Mouse (Mus musculus) liver, embryonic 14.5 days (tissue): ENCODE results near the gene Kcnj11. TPM values are rescaled to one million over a fixed set of nuclear protein-coding genes. Genes with fewer than 3 reads are reported as not detected.

Experiments
- ATAC-seq: fragments of 200-750 bp; cut with Nextera tagmentation; 2 replicates; pipeline ENCODE4 v1.8.0; 2017; ENCODE audit warnings: moderate number of reproducible peaks, mild to moderate bottlenecking, moderate library complexity; ENCODE audit not compliant: insufficient read depth
- DNase-seq, 3 experiments: peaks; one replicate each; pipeline ENCODE4 v3.0.0-alpha.2; 2012 to 2013; ENCODE audit warnings: low read depth in 3 of 3, low spot score in 3 of 3
- H3K27ac ChIP-seq: fragments of 300-500 bp; sonication (generic); 2 replicates; pipeline ENCODE4 v1.5.1; 2014; ENCODE audit warnings: moderate library complexity, mild to moderate bottlenecking, control low read depth, inconsistent platforms
- H3K27me3 ChIP-seq: fragments of 300-500 bp; sonication (generic); 2 replicates; pipeline ENCODE4 v1.6.1; 2014; ENCODE audit warnings: mild to moderate bottlenecking, low read length, moderate library complexity; ENCODE audit not compliant: control insufficient read depth, insufficient read depth
- H3K36me3 ChIP-seq: fragments of 300-500 bp; sonication (generic); replicated peaks from 2 replicates; pipeline ENCODE4 v1.6.1; 2014; ENCODE audit warnings: low read depth; ENCODE audit not compliant: control insufficient read depth, insufficient read depth
- H3K4me1 ChIP-seq, 2 experiments: fragments of 200-500 bp in 1 of 2; fragments of 300-500 bp in 1 of 2; sonication (generic) in 1 of 2; replicated peaks; 2 replicates each; pipeline ENCODE4 v1.6.1; 2012 to 2014; ENCODE audit warnings: antibody characterized with exemption in 1 of 2, inconsistent platforms in 1 of 2, low read length in 1 of 2; ENCODE audit not compliant: control insufficient read depth in 2 of 2, insufficient read depth in 2 of 2
- H3K4me2 ChIP-seq: fragments of 300-500 bp; sonication (generic); 2 replicates; pipeline ENCODE4 v1.6.1; 2014; ENCODE audit warnings: low read depth, mild to moderate bottlenecking, control low read depth, moderate library complexity
- H3K4me3 ChIP-seq, 2 experiments: fragments of 200-500 bp in 1 of 2; fragments of 300-500 bp in 1 of 2; sonication (generic) in 1 of 2; 2 replicates each; pipeline ENCODE4 v1.5.1; 2012 to 2014; ENCODE audit warnings: low read depth in 2 of 2, low read length in 2 of 2, mild to moderate bottlenecking in 2 of 2, control low read depth in 1 of 2, inconsistent platforms in 1 of 2, moderate library complexity in 1 of 2; ENCODE audit not compliant: insufficient read depth in 1 of 2
- H3K9ac ChIP-seq: fragments of 300-500 bp; sonication (generic); replicated peaks from 2 replicates; pipeline ENCODE4 v1.6.1; 2014; ENCODE audit warnings: mild to moderate bottlenecking, control low read depth, moderate library complexity
- H3K9me3 ChIP-seq: fragments of 300-500 bp; sonication (generic); 2 replicates; pipeline ENCODE4 v1.6.1; 2016; ENCODE audit warnings: low read length, mixed read lengths; ENCODE audit not compliant: control insufficient read depth
- CTCF ChIP-seq: IDR thresholded peaks from 2 replicates; pipeline ENCODE4 v1.5.1; 2016; ENCODE audit warnings: antibody characterized with exemption, low read depth, control low read depth
- EP300 ChIP-seq: IDR thresholded peaks from 2 replicates; pipeline ENCODE4 v1.6.1; 2016; ENCODE audit warnings: antibody characterized with exemption, low read depth
- WGBS: fragments of 180-500 bp; shearing (Covaris S2); extraction: QIAGEN DNeasy Blood & Tissue Kit; methylation state at CpG from one replicate; pipeline ENCODE4 v1.1.7; 2014; ENCODE audit not compliant: insufficient replicate concordance; 5-methylcytosine and 5-hydroxymethylcytosine counted together
- polyA plus RNA-seq, 2 experiments: library from polyadenylated mRNA; depleted of rRNA in 1 of 2; stranded (reverse) in 1 of 2; unstranded in 1 of 2; fragments of >200 nt; fragmentation: Nextera tagmentation in 1 of 2; extraction: Ambion mirVana in 1 of 2; gene quantifications; 2 replicates each; pipeline versions ENCODE4 v1.2.1 to v1.2.3; 2012 to 2014

Gene Kcnj11
- polyA plus RNA-seq, 2 experiments: 0.02 TPM; not detected in 1

DNA sequence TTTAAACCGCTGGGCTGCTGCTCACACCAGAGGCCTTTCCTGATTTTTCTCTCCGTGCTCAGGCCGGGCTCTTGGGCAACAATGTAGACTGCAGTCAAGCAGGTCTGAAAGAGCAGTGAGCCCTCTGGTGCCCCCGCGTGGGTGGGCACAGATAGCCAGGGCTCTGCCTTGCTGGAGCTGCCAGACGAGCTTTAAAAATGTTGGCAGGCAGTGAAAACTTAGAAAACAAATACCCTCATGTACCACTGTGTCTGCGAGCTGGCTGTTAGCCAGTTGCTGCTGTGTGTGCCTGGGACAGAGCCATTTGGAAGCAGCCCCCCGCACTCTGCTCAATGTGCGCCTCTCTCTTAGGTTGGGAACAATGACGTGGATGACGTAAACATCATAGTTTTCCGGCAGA lies 22.9 kb downstream of the Kcnj11 start:
- Histone ChIP-seq H3K27me3 (no peaks in the 10 kb centered on the region), H3K27ac (no peak overlapping the region), H3K4me1 (no peaks in the 10 kb centered on the region), H3K9me3 (no peaks in the 10 kb centered on the region), H3K9ac (no peak overlapping the region), H3K4me3 (no peak overlapping the region), H3K4me2 (no peak overlapping the region), H3K36me3 (peaks cover 29% of the 10 kb centered on the region)
- WGBS: 81% methylated on average over 12 of the region's 12 CpGs
- TF ChIP-seq EP300: no peak
- TF ChIP-seq CTCF: no peak
- no peak for DNase-seq
- no peak for ATAC-seq

DNA sequence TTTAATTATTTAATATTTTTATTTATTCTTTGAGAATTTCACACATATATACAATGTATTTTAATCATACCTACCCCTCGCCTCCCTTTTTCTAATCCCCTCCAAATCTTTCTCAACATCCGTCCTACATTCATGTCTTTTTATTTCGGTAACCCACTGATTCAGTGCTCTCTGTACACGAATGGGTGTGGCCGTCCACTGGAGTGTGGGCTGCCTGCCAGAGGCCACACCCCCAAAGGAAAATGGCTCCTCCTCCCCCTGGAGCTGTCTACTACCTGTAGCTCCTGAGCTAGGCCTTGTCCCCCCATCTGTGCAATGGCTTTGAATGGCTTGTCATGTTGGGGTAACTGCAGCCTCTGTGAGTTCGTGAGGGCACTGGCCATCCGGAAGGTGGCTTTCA lies 23.7 kb downstream of the Kcnj11 start:
- no peak for DNase-seq
- ATAC-seq: no peak
- peaks cover 30% of the 10 kb centered on the region for H3K36me3 ChIP-seq

GRCm38 (mm10) chr7:46068831-46069230 lies 31.7 kb downstream of the Kcnj11 start:
- H3K36me3 ChIP-seq: peaks cover 27% of the 10 kb centered on the region
- H3K9ac ChIP-seq: no peak overlapping the region
- no peak overlapping the region for H3K4me3 ChIP-seq
- TF ChIP-seq EP300: no peak
- TF ChIP-seq CTCF: no peak
- no peak overlapping the region for H3K27ac ChIP-seq
- H3K27me3 ChIP-seq: no peaks in the 10 kb centered on the region
- H3K4me1 ChIP-seq: no peaks in the 10 kb centered on the region
- 79% methylated on average over 8 of the region's 8 CpGs for WGBS
- no peak overlapping the region for H3K4me2 ChIP-seq
- ATAC-seq (no peak), DNase-seq (no peak)
- no peaks in the 10 kb centered on the region for H3K9me3 ChIP-seq

More for the DNA sequence above, 23.7 kb downstream of the Kcnj11 start:
- H3K9ac ChIP-seq: no peak overlapping the region
- H3K27me3 ChIP-seq: no peaks in the 10 kb centered on the region
- H3K4me1 ChIP-seq: no peaks in the 10 kb centered on the region
- no peak overlapping the region for H3K4me2 ChIP-seq
- no peaks in the 10 kb centered on the region for H3K9me3 ChIP-seq
- no peak for TF ChIP-seq CTCF
- TF ChIP-seq EP300: no peak
- no peak overlapping the region for H3K4me3 ChIP-seq
- 68% methylated on average over 7 of the region's 7 CpGs for WGBS
- H3K27ac ChIP-seq: no peak overlapping the region

GRCm38 (mm10) chr7:46063296-46063695 lies 37.3 kb downstream of the Kcnj11 start:
- Histone ChIP-seq H3K9me3 (no peaks in the 10 kb centered on the region), H3K27ac (no peak overlapping the region), H3K4me2 (no peak overlapping the region), H3K9ac (no peak overlapping the region), H3K4me3 (no peak overlapping the region), H3K27me3 (no peaks in the 10 kb centered on the region), H3K4me1 (no peaks in the 10 kb centered on the region), H3K36me3 (peaks cover 11% of the 10 kb centered on the region)
- WGBS: 86% methylated on average over 6 of the region's 6 CpGs
- TF ChIP-seq EP300: no peak
- TF ChIP-seq CTCF: no peak
- ATAC-seq (no peak), DNase-seq (no peak)

GRCm38 (mm10) chr7:46061614-46062013 lies 39.0 kb downstream of the Kcnj11 start:
- ATAC-seq: no peak
- 78% methylated on average over 16 of the region's 16 CpGs for whole genome bisulfite sequencing

More at GRCm38 (mm10) chr7:46061614-46062013, 39.0 kb downstream of the Kcnj11 start:
- Histone ChIP-seq H3K27ac (no peak overlapping the region), H3K36me3 (peaks cover 9% of the 10 kb centered on the region), H3K9me3 (no peaks in the 10 kb centered on the region), H3K4me3 (no peak overlapping the region), H3K4me1 (no peaks in the 10 kb centered on the region), H3K27me3 (no peaks in the 10 kb centered on the region), H3K9ac (no peak overlapping the region), H3K4me2 (no peak overlapping the region)
- no peak for DNase-seq
- TF ChIP-seq EP300 (no peak), CTCF (no peak)
